Mouse (Mus musculus) granulocyte monocyte progenitor cell, adult 5-6 weeks (primary cell): Measurements from ENCODE around the gene Serinc3. TPM values are rescaled to one million over a fixed set of nuclear protein-coding genes. Genes with fewer than 3 reads are reported as not detected.
A peak's percentile ranks its signal among the peaks of the same experiment; 100 is the strongest.
"Not testable (repeated sequence)": the region's sequence is repeated elsewhere in the genome, so short reads cannot be mapped to it uniquely, and the experiment has no call there.

ENCODE experiments used
- ATAC-seq: replicated peaks from 2 replicates; pipeline ENCODE4 v1.8.0; 2016; ENCODE audit warnings: mild to moderate bottlenecking, moderate TSS enrichment, inconsistent platforms; ENCODE audit not compliant: poor library complexity, severe bottlenecking
- total RNA-seq, 2 experiments: library from RNA; stranded (forward) in 1 of 2; stranded (reverse) in 1 of 2; fragments of 200-712, 200-1000 nt in 1 of 2; fragments of >200 nt in 1 of 2; fragmentation: Nextera tagmentation in 1 of 2; gene quantifications; 2 replicates each; pipeline ENCODE4 v1.2.3; 2014 to 2017

Serinc3 gene
- total RNA-seq, 2 experiments from 2014 or later, result 503 to 505 TPM

DNA sequence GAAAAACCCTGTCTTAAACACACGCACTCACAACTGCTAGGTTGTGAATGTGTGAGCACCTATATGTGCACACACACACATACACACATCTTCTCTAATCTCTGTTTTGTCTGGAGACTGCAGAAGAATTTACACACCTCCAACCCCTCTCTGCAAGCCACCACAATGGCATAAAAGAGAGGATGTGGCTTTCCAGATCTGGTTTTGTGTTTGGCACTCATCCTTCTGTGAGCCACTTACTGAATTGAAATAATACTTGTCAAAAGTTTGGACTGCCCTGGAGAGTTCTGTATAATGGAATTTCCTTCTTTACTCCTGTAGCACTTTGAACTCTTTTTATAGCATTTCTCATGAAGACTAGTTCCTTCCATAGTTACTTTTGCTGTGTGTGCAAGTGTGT is 22.1 kb upstream of the Serinc3 start:
- no peak for ATAC-seq

DNA sequence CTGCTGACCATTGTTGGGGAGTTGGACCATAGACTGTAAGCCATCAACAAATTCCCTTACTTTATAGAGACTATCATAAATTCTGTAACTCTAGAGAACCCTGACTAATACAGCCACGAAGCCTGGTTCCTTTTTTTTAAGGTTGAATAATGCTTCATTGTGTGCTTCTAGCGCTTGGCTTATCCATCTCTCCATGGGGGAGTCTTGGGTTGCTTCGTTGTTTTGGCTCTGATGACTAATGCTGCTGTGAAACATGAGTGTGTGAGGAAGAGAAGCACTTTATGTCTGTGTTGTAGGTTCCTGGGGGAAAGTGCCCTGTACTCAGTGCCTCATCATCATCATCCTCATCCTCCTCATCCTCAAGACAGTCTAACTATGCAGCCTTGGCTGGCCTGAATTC is 19.0 kb upstream of the Serinc3 start:
- ATAC-seq, result no peak; the same call in 1 of the 2 replicates

DNA sequence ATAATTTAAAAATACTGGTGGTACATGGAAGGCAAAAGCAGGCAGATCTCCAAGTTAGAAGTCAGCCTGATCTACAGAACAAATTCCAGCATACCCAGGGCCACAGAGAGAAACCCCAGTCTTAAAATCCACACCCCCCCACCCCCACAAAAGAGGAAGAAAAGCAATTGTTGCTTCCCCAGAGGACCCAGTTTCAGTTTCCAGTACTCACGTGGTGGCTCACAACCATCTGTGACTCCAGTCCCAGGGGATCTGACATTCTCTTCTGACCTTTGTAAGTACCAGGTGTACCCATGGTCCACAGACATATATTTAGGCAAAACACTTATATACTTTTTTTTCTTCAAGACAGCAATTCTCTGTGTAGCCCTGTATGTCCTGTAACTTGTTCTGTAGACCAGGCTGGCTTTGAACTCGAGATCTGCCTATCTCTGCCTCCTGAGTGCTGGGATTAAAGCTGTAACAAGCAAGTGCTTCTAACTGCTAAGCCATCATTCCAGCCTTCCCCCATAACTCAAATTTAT is 17.8 kb upstream of the Serinc3 start:
- peak; percentile 70 for ATAC-seq

DNA sequence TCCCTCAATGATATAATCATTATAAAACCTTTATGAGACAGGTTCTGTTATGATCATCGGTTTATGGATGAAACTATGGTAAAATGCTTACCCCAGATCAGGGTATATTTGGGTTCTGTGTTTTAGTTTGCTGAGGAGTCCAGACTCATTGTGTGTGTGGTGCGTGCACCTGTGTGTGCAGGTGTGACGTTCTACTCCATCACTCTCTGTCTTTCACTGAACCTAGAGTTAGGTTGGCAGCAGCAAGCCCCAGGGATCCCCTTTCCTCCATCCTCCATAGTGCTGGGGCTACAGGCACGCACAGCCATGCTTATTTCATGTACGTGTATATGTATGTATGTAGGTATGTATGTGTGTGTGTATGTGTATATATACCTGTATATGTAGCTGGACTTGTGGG is 17.1 kb upstream of the Serinc3 start:
- ATAC-seq, result no peak

DNA sequence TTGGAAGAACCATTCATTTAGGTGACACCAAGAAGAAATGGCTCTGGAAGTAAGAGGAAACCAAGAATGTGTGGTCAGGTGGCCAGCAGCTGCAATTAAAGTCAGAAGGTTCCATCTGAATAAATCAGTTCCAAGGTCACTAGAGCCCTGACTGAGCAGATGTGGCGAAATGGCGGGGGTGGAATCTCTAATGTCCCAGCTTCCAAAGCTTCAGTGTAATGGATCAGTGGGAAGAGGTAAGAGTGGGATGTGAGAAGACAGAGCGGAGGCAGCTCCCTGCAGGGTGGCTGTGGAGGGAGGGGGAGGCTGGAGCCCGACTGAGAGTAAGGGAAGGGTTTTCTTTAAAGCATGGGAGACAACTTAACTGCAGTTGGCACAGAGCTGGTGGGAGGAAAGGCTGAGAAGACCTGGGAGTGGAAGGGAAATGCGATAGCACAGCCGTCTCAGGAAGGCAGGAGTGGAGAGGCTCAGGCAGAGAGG is 16.5 kb upstream of the Serinc3 start:
- ATAC-seq, result no peak

DNA sequence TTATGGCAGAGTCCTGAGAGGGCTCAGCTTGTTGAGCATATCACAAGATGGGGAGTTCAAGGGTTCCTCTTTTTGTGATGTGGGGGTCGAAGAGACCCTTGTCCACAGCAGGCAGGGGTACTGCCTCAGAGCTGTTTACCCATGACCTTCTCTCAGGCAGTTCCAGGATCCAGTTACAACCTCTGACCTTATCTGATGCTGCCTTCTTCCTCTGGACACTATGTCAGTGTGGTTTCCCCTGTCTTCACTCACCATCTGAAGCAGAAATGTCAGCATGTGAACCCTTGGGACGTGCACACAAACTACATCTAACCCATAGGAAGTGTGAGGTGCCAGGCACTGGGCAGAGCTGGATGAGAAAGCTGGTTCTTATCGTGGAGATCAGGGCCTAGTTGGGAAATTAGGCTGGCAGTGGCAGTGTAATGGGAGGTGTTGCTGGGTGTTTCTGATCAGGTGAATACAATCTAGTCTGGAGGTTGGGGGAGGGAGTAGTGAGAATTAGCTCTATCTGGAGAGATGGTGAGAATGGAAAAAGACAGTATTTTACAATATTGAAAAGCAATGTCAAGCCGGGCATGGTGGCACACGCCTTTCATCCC is 15.3 kb upstream of the Serinc3 start:
- ATAC-seq, result peak; percentile 23; the same call in 1 of the 2 replicates

DNA sequence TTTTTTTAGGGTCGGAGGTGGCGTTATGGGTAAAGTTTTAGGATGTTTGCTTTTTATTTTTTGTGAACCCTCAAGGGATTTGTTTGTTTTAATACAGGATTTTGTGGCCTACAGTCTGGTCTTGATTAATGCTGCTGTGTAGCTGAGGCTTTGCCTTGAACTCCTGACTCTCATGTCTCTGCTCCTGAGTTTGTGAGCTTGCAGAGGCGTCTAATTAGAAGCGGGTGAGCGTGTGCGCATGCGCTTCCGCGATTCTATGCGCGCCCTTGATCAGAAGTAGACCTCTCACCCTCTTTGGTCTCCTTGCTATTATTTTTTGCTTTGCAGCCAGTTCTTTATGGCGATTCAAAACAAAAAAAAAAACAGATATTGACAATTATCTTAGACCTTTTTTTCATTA is 14.5 kb upstream of the Serinc3 start:
- ATAC-seq, result no peak

DNA sequence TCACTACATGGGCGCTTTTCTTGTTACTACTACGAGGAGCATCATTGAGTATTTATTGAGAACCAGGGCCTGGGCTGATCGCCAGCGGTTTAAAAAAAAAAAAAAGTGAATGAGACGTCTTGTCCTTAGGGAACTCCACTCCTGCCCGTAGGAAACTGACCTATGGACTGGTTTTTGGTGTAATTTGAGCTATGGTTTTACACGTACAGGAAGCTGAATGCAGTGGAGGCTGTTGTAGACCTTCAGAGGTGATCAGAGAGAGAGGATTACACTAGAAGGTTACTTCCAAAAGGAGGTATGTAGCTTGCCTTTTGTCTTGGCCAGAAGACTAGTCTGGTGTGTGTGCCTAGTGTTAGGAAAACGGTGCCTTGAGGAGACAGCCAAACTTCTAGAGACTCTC is 14.0 kb upstream of the Serinc3 start:
- no peak for ATAC-seq

DNA sequence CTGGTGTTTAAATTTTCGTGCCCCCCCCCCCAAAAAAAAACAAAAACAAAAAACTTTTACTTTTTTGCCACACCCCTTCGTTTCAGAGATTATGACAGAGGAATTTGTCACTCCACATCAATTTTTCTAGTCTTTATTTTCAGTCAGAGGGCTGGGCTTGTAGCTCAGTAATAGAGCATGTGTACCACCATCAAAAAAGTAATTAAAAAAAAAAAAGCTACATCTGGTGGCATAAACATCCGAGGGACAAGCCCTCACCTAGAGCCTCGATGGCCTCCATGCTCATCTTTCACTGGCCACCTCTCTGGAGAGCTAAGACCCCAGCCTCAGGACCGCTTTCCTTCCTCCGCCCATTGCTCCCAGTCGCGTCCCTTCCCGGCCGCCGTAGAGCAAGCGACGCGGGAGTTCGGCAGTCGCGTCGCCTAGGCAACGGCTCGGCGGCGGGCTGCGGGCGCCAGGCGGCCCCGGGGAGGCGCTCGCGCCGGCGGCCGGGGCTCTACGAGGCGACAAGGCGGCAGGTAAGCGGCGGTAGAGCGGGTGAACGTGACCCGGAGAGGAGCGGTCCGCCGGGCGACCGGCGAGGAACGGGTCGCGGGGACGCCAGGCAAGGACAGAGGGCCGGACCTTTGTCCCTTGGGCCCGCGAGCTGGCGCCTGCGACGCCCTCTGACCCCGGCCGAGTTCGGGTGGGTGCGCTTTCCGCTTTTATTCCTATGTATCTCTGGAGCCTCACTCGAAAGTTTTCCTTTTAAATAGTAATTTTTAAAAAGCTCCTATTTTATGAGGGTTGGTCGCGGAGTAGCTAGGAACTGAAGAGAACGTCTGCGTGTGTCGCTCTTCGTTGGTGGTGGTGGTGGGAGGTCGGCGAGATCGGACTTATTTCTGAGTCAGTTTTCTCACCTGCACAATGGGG is 13.3 kb upstream of the Serinc3 start, which contains the start of gene Pkig:
TSS of gene Pkig (plus strand) at position 412 of the 912 bp plus-strand sequence.
- peak; percentile 81 for ATAC-seq

DNA sequence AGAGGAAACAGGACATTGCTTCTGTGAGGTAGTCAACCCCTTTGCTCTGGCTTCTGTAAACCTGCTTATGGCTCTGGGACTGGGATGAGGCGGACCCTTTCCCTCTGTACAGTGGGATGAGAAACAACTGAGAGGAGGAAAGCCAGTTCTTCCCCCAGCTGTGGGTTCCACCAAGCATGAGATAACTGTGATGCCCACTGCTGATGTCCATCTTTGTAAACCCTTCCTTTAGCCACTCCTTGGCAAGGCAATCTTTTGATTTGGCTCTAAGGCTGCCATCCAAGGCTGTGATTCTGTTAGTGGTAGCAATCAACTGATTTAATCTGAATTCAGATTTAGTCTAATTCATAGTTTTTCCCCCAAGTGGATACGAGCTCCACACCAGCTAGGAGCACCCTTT is 12.6 kb upstream of the Serinc3 start:
- no peak for ATAC-seq

DNA sequence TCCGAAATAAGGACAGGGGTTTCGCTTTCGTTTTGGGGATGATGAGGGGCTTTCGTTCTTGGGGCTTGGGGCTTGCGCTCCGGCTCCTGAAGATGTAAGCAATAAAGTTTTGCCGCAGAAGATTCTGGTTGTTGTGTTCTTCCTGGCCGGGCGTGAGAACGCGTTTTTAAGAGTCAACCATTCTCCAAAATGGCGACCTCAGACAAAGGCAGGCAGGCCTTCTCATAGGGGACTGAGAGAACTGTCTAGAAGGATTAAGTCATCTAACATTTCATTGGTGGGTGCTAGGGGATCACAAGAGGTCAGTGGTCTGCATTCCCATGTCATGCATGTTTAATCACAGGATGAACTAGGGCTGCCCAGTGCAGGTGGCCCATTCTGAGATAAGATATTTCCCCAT is 10.8 kb upstream of the Serinc3 start:
- ATAC-seq, result not testable (repeated sequence)

DNA sequence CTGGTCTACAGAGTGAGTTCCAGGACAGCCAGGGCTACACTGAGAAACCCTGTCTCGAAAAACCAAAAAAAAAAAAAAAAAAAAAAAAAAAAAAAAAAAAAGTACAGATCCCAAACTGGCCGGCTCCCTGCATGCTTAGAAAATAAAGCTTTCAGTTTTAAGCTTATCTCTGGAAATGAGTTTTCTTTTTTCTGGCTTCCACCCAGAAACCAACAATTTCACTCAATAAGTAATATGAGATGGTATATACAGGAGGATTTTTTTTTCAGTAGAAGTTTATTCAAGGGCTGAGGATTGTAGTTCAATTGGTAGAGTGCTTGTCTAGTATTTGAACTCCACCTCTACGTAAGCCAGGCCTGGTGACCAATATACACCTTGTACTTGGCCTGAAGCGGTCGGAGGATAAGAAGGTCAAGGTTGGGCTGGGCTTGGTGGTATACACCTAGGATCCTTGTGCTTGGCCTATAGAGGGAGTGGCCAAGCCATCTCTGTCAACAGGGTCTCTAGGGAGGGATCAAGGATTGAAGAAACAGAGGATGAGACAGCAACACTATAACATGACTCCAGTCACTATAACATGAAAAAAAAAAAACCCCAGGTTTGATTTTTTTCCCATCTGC is 1.6 kb upstream of the Serinc3 start:
- no peak for ATAC-seq

DNA sequence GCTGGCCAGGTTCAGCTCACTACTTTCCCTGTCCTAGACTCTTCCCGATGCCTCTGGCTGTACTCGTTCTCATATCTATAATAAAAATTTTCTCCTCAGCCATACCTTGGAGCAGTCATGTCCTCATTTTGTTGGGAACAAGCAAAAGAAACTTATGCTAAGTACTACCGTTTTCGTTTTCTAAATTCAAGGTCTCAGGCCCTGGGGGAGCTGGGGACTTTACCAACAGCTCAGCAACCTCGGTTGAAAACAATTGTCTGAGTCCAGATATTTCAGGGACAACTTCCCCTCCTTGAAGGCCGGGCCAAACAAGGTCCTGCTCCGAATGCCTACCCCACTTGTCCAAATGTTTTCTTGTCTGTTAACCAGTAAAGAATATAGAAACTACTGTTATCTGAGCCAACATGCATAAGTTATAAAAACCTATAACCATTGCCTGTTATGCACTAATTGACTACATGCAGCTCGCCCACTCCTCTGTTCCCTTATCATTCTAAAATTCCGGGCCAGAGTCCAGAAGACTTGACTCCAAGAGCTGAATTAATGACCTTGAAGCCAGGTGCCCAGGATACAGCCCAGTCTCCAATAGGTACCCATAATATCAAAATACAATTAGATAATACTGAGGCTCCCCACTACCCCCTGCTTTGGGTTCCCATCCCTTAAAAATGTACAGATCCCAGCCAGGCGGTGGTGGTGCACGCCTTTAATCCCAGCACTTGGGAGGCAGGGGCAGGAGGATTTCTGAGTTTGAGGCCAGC is 949 bp upstream of the Serinc3 start:
- no peak for ATAC-seq

DNA sequence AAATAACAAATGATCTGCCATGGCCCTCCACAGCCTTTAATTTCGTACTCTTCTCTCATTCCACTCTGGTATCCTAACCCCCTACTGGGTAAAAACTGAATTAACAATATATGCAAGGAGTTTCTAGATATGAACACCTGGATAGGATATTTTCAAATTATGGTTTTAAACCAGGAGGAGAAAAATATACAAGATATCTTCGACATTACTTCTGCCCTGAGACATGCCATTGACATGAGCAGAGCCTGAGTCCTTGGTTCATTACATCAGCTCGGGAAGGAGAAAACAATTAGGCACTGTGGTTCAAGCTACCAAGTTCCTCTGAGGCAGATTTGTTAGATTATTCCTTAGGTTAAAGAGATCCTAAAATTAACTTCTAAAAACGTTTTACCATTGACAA is 884 bp downstream of the Serinc3 start:
- ATAC-seq, result no peak

DNA sequence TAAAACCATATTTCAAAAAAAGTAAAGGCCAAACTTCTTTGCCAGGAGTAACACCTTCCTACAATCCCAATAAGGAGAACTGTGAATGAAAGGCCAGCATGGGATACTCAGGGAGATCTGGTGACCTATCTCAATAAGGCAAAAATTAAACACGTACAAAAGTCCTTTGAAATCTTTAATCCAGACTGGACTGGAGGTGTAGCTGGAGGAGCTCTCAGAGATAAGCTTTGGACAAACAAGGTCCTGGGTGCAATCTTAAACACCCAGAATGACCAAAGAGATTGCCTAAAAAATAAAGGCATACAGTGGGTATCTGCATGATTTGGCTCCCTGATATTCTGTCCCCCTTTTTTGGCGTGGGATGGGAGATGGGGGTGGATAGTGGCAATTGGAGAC is 1.4 kb downstream of the Serinc3 start:
- no peak for ATAC-seq

DNA sequence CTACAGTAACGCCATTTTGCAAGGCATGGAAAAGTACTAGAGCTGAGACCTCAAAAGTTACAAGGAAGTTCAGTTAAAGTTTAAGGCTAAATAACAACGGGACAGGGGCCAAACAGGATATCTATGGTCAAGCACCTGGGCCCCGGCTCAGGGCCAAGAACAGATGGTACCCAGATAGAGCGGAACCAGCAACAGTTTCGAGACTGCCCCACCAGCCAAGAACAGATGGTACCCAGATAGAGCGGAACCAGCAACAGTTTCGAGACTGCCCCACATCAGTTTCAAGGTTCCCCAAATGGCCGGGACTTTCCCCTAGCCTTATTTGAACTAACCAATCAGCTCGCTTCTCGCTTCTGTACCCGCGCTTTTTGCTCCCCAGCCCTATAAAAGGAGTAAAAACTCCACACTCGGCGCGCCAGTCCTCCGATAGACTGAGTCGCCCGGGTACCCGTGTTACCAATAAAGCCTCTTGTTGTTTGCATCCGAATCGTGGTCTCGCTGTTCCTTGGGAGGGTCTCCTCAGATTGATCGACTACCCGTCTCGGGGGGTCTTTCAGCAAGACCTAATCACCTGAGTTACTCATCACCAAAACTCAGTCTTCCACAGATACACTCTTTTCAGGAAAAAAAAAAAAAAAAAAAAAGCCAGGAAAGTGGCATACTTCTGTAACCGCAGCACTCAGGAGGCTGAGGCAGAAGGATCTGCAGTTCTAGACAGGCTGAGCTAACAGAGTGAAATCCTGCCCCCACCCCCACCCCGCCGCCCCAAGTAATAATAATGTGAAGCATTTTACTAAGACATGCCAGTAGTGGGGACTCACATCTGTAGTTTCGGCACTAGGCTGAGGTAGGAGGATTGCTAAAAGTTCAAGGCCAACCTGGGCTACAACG is 2.0 kb downstream of the Serinc3 start:
- peak; percentile 62 for ATAC-seq

DNA sequence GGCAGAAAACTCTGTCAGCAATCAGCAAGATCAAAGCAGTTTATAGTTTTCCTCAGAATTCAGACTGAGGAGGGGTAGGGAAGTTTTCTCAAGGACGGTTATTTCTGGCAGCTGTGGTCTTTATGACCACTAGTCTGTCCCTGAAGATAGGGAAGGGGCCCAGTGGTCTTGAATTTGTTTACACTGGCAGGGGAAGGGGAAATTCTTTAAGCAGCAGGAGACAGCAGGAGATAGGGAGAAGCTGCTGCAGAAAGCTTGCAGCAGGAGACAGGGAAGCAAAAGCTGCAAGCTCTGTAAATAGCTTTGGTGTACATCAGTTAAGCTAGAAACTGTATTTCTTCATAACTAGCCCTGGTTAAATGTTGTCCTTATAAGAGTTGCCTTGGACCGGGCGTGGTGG is 3.2 kb downstream of the Serinc3 start:
- ATAC-seq, result no peak

DNA sequence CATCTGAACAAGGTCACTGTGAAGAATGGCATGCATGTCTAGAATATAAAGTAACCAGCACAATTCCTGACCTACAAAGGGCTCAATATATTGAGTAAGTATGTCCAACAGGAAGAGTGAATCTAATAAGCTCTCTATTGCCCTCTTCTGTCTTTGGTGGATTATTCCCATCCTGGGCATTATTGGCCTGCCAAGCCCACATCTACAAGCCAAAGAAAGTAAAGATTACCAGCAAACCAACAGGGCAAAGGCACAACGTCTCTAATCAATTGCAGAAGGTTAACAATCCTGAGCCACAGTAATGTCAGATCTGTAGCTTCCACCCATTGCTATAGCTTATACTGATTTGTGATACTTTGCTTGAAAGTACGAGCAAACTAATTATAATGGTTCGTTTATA is 4.4 kb downstream of the Serinc3 start:
- no peak for ATAC-seq

DNA sequence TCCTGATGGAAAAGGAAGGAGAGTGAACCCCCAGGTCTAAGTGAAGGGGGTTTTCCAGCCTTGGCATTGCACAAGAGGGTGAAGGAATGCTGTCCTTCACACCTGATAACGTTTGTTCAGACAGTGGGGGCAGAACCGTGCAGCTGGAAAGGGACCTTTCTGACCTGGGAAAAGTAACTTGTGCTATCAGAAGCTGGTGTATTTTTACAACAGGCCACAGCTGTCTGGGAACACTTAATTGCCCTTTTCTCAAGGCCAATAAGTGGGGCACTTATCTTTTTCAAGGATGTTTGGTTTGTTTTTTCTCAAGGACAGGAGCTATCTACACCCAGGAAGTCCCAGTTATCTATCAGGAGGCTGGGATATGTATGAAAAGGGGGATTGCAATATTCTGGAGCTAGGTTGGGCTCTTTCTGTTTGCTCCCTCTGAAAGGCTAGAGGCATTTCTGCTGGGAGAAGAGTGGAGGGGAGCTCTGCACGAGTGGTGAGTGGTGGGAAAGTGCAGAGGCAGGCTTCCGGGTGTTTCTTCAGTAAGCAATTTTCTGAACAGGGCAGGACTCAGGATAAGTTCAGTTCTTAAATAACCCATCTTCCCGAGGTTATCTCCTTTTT is 7.2 kb downstream of the Serinc3 start:
- ATAC-seq, result no peak
